Mouse (Mus musculus) midbrain, embryonic 11.5 days (tissue): ENCODE measurements at regions not wholly inside any gene's neighbourhood (a gene's known extent, or its start where the extent isn't known, plus 50 kb on each side); places are given as distances from the start of the nearest gene placed in this dataset.

Experiments
- ATAC-seq: fragments of 200-750 bp; cut with Nextera tagmentation; 2 replicates; pipeline ENCODE4 v1.8.0; 2017; ENCODE audit warnings: moderate TSS enrichment, moderate library complexity; ENCODE audit not compliant: low FRiP score
- DNase-seq: peaks from one replicate; pipeline ENCODE4 v3.0.0; 2015; ENCODE audit warnings: low spot score; ENCODE audit errors: missing footprints
- H3K27ac ChIP-seq: fragments of 300-500 bp; sonication (generic); 2 replicates; pipeline ENCODE4 v1.5.1; 2014; ENCODE audit warnings: low read depth, low read length
- H3K27me3 ChIP-seq: fragments of 300-500 bp; sonication (generic); 2 replicates; pipeline ENCODE4 v1.6.1; 2014; ENCODE audit warnings: mild to moderate bottlenecking, low read length, moderate library complexity, mixed read lengths; ENCODE audit not compliant: control insufficient read depth, insufficient read depth
- H3K36me3 ChIP-seq: fragments of 300-500 bp; sonication (generic); 2 replicates; pipeline ENCODE4 v1.6.1; 2014; ENCODE audit warnings: mild to moderate bottlenecking, low read length, moderate library complexity, mixed read lengths; ENCODE audit not compliant: control insufficient read depth, insufficient read depth
- H3K4me1 ChIP-seq: fragments of 300-500 bp; sonication (generic); 2 replicates; pipeline ENCODE4 v1.6.1; 2014; ENCODE audit warnings: low read length; ENCODE audit not compliant: control insufficient read depth, insufficient read depth
- H3K4me2 ChIP-seq: fragments of 300-500 bp; sonication (generic); 2 replicates; pipeline ENCODE4 v1.6.1; 2014; ENCODE audit warnings: mild to moderate bottlenecking, moderate library complexity
- H3K4me3 ChIP-seq: fragments of 300-500 bp; sonication (generic); 2 replicates; pipeline ENCODE4 v1.5.1; 2014; ENCODE audit warnings: low read depth, low read length
- H3K9ac ChIP-seq: fragments of 300-500 bp; sonication (generic); 2 replicates; pipeline ENCODE4 v1.6.1; 2014; ENCODE audit warnings: low read length
- H3K9me3 ChIP-seq: fragments of 300-500 bp; sonication (generic); 2 replicates; pipeline ENCODE4 v1.6.1; 2016; ENCODE audit warnings: low read length; ENCODE audit not compliant: control insufficient read depth
- WGBS: fragments of 180-500 bp; shearing (Covaris S2); extraction: QIAGEN DNeasy Blood & Tissue Kit; methylation state at CpG from one replicate; pipeline ENCODE4 v1.1.7; 2014; 5-methylcytosine and 5-hydroxymethylcytosine counted together

DNA sequence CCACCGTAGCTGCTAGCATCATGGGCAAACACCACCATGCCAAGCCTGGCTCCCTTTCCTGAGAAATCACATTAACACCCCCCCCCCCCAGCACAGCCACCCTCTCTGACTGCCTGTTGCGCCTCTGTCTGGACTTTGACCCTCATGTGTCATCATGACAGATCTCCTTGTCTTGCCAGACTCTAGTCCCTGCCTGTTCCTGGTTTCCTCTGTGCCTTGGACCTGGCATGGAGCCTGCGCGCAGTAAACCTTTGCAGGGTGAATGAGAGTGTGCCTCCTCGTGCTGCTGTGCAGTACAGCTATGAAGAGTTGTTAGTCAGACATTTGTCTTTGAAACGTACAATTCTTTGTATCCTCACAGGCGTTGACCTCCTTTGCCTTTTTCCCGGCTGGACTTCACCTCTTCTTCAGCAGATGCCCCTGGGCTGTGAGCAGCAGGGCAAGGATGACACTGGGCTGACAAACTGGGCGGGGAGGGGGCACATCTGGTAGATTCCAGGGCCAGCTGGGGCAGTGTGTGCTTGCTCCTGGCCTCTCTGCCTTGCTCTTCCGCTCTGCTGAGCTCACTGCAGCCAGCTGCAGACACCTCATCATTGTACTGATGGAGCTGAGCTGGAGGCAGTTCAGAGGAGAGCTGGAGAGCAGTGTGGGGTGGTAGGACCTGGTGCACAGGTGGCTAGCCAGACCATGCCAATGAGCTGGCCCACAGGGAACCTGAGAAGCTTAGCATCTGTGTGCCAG is 134.2 kb upstream of the Pja1 start:
- ATAC-seq (no peak), DNase-seq (no peak)
- Histone ChIP-seq H3K9ac (no peak overlapping the region), H3K27me3 (peaks cover 41% of the 10 kb centered on the region), H3K4me1 (no peaks in the 10 kb centered on the region), H3K9me3 (no peaks in the 10 kb centered on the region), H3K4me2 (no peak overlapping the region), H3K4me3 (no peak overlapping the region), H3K36me3 (no peaks in the 10 kb centered on the region), H3K27ac (no peak overlapping the region)
- WGBS: 74% methylated on average over 10 of the region's 10 CpGs

DNA sequence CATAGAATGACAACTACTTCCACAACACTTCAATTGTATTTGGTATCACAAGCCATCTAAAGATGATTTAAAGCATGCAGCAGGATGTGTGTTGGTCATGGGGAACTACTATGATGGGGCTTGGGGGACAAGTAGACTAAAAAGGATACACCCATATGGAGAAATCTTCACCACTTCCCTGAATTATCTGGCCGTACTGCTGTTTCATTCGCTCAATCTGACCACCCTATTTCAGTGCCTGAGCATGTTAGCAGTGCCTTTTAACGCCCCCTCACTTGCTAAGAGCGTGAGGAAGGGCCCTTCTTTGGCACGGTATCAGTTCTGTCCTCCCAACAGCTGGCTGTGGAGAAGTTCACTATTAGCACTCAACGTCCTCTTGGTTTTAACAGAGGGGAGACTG is 132.6 kb upstream of the Pja1 start:
- no peak overlapping the region for H3K4me3 ChIP-seq
- H3K27me3 ChIP-seq: peaks cover 31% of the 10 kb centered on the region
- DNase-seq: no peak
- H3K9me3 ChIP-seq: no peaks in the 10 kb centered on the region
- H3K9ac ChIP-seq: no peak overlapping the region
- 85% methylated on average over 6 of the region's 6 CpGs for WGBS
- no peak overlapping the region for H3K4me2 ChIP-seq
- no peaks in the 10 kb centered on the region for H3K4me1 ChIP-seq
- ATAC-seq: no peak
- H3K36me3 ChIP-seq: no peaks in the 10 kb centered on the region
- H3K27ac ChIP-seq: no peak overlapping the region

DNA sequence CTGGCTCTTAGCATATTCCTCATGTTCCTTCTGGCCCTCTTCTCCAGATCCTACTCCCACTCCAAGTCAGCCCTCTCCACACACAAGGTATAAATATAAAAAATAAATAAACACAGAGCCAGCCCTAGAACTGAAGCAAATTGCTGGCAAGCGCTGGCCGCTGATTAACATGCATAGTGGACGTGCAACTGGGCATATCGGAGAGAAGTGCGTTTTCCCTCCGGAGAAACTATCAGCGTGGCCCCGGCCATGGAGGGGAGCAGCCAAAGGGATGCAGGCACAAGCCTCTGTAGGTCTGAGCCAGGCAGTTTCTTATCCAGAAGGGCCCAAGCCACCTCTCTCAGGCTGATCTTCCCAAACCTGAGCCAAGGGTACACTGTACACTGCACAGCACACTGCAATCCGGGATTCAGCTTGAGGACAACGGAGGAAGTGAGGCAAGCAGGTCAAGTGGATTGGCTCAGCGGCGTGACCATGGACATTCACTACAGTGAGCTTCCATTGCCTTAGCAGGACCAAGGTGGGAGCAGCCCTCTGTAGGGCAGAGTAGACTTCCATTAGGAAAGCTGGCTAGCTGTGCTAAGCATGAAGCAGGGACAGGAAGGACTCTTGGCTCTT is 131.3 kb upstream of the Pja1 start:
- H3K4me2 ChIP-seq: no peak overlapping the region
- H3K36me3 ChIP-seq: no peaks in the 10 kb centered on the region
- WGBS: 75% methylated on average over 12 of the region's 12 CpGs
- H3K27me3 ChIP-seq: peaks cover 31% of the 10 kb centered on the region
- no peaks in the 10 kb centered on the region for H3K4me1 ChIP-seq
- H3K9me3 ChIP-seq: no peaks in the 10 kb centered on the region
- no peak for ATAC-seq
- no peak for DNase-seq
- H3K9ac ChIP-seq: no peak overlapping the region
- no peak overlapping the region for H3K27ac ChIP-seq
- no peak overlapping the region for H3K4me3 ChIP-seq

DNA sequence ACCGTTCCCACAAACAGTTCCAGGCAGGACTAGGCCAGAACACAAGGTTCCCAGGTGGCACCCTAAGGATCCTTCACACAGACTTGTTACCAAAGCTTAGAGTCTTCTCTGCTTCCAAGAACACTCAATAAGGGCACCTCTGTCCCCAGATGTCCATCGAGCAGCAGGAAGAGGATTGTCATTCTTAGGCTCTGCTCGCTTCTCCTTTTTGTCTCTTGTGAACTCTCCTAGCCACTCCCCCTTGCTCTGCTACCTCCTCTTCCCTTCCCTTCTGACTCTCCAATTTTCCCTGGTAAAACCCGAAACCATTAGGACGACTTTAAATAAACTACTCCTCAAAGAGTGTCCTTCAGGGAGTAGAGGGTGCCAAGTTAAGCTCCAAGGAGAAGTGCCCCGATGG is 124.4 kb upstream of the Pja1 start:
- H3K36me3 ChIP-seq: no peaks in the 10 kb centered on the region
- DNase-seq: no peak
- no peak overlapping the region for H3K9ac ChIP-seq
- no peak overlapping the region for H3K4me2 ChIP-seq
- no peak overlapping the region for H3K4me3 ChIP-seq
- ATAC-seq: no peak
- H3K27me3 ChIP-seq: peaks cover 21% of the 10 kb centered on the region
- H3K27ac ChIP-seq: no peak overlapping the region
- WGBS: 70% methylated on average over 6 of the region's 6 CpGs
- H3K9me3 ChIP-seq: no peaks in the 10 kb centered on the region
- H3K4me1 ChIP-seq: peaks cover 6% of the 10 kb centered on the region; the same call in 1 of the 2 replicates

DNA sequence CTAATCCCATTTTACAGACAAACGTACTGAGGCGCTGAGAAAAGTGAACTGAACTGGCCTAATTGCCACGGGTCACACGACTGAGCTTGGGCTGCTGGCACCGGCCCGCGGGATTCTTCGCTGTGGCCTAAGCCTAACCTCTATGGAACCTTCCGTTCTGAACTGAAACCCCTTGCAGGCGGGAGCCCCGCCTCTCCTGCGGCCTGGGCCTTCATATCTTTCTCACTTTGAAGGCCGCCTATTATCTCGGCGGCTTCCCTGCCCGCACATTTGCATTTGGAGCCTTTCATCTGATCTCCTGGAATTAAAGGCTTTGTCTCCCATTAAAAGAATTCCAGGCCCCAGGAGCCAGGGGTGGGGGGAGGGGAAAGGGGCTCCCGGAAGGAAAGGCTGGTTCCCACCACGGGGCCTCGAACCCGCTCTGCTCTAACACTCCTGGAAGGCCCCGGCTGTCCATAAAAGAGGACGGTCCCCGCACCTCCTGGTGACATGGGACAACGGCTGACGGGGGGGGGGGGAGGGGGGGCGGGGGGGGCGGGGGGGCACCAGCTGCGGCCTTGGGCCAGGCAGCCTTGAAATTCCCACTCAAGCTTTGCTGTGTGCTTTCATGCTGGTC is 122.9 kb upstream of the Pja1 start:
- Histone ChIP-seq H3K9me3 (no peaks in the 10 kb centered on the region), H3K36me3 (no peaks in the 10 kb centered on the region), H3K9ac (no peak overlapping the region), H3K4me2 (no peak overlapping the region), H3K27me3 (peaks cover 24% of the 10 kb centered on the region), H3K4me1 (peaks cover 6% of the 10 kb centered on the region; the same call in 1 of the 2 replicates), H3K27ac (no peak overlapping the region), H3K4me3 (no peak overlapping the region)
- ATAC-seq (peak; percentile 86), DNase-seq (no peak)
- 24% methylated on average over 20 of the region's 28 CpGs for WGBS

DNA sequence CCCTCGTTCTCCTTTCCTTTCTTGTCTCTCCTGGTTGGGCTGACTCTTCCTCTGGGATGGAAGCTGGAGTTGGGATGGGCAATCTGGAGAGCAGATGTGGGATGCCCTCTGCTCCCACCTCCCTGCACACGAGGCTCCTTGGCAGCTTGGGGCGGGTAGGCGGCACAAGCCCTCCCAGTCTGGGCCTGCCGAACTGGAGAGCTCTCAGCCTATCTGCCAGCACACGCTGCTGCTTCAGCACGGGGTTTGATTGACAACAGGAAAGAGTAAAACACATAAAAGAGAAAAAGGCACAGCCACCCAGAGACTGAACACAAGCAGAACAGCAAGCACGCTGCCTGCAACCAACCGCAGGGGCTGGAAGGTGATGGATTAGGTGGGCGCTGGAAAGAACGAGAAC is 121.9 kb upstream of the Pja1 start:
- Histone ChIP-seq H3K4me3 (no peak overlapping the region), H3K9ac (no peak overlapping the region), H3K27ac (no peak overlapping the region), H3K36me3 (no peaks in the 10 kb centered on the region), H3K4me1 (peaks cover 6% of the 10 kb centered on the region; the same call in 1 of the 2 replicates), H3K4me2 (no peak overlapping the region), H3K27me3 (peaks cover 22% of the 10 kb centered on the region), H3K9me3 (no peaks in the 10 kb centered on the region)
- 36% methylated on average over 11 of the region's 11 CpGs for WGBS
- ATAC-seq: no peak
- peak; percentile 82 for DNase-seq

DNA sequence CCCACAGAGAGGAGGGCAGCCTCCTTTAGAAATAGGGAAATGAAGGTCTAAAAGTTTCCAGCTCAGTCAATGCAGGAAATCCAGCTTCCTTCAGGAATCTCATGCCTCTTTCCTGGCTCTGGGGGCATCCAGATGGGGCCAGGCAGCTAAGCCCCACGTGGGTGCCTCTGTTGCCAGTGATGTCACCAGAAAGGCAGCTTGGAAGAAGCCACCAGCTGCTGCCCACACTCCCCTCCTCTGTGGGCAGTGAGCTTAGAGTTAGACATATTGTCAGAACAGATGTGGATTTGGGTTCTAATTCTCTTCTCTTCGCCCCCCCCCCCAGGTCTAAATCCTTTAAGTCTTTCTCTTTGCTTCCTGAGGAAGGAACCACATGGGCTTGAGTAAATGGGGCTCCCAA is 116.2 kb upstream of the Pja1 start:
- Histone ChIP-seq H3K9ac (no peak overlapping the region), H3K27me3 (peaks cover 13% of the 10 kb centered on the region), H3K4me2 (no peak overlapping the region), H3K4me1 (no peaks in the 10 kb centered on the region), H3K9me3 (no peaks in the 10 kb centered on the region), H3K27ac (no peak overlapping the region), H3K4me3 (no peak overlapping the region), H3K36me3 (no peaks in the 10 kb centered on the region)
- DNase-seq (peak; percentile 61), ATAC-seq (peak; percentile 70)
- WGBS: 29% methylated on average over 2 of the region's 2 CpGs

DNA sequence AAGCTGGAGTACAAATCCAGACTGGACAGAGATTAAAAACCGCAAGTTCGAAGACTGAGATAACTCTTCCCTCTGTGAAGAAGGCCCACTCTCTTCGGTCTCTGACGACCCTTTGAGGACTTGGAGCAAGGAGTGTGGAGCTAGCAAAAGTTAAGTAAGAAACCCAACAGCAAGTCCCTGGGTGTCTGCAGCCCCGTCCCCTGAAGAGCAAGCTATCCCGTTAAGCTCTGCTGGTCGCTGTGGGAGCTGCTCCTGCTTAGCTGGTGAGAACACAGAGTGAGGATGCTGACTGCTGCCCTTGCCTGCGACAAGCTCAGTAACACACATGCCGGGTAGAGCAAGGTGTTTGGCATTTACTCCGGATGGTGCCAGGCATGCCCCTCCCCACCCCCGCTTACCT is 115.2 kb upstream of the Pja1 start:
- 52% methylated on average over 11 of the region's 11 CpGs for WGBS
- peaks cover 14% of the 10 kb centered on the region for H3K27me3 ChIP-seq
- no peak for ATAC-seq

DNA sequence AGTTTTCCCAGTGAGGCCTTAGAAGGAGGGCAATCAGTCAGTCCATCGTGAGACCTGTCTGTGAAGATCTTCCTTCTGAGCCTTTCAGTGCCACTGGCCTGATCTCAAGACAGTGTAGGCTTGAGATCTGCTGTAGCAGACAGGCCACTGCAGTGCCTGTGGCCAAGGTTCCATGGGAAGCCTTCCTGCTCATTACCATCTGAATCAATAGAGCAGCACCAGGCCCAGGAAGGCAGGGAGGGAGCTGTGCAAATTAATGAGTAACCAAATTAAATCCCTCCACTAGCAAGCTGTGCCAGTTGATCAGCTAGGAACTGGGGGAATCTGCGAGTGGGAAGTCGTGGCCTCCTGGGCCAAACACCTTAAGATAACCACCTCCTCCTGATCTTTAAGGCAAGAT is 114.6 kb upstream of the Pja1 start:
- Histone ChIP-seq H3K4me2 (no peak overlapping the region), H3K9ac (no peak overlapping the region), H3K9me3 (no peaks in the 10 kb centered on the region), H3K4me3 (no peak overlapping the region), H3K27me3 (peaks cover 19% of the 10 kb centered on the region), H3K4me1 (no peaks in the 10 kb centered on the region), H3K27ac (no peak overlapping the region), H3K36me3 (no peaks in the 10 kb centered on the region)
- peak; percentile 76 for DNase-seq
- ATAC-seq: no peak
- WGBS: 19% methylated on average over 3 of the region's 3 CpGs

More for the DNA sequence above, 115.2 kb upstream of the Pja1 start:
- Histone ChIP-seq H3K36me3 (no peaks in the 10 kb centered on the region), H3K4me1 (no peaks in the 10 kb centered on the region), H3K4me3 (no peak overlapping the region), H3K4me2 (no peak overlapping the region), H3K27ac (no peak overlapping the region), H3K9ac (no peak overlapping the region), H3K9me3 (no peaks in the 10 kb centered on the region)
- peak; percentile 72 for DNase-seq
